Mouse (Mus musculus) intestine, embryonic 16.5 days (tissue): ENCODE results near the gene Mcfd2. TPM values are rescaled to one million over a fixed set of nuclear protein-coding genes. Genes with fewer than 3 reads are reported as not detected.

Experiments used
- ATAC-seq: fragments of 200-750 bp; cut with Nextera tagmentation; 2 replicates; pipeline ENCODE4 v1.8.0; 2017; ENCODE audit warnings: moderate TSS enrichment, moderate library complexity
- H3K27ac ChIP-seq: fragments of 300-500 bp; sonication (generic); 2 replicates; pipeline ENCODE4 v1.5.1; 2014; ENCODE audit warnings: mild to moderate bottlenecking, low read length
- H3K27me3 ChIP-seq: fragments of 300-500 bp; sonication (generic); replicated peaks from 2 replicates; pipeline ENCODE4 v1.6.1; 2014; ENCODE audit warnings: low read length, control low read depth, mixed read lengths; ENCODE audit not compliant: control insufficient read depth, insufficient read depth
- H3K36me3 ChIP-seq: fragments of 300-500 bp; sonication (generic); 2 replicates; pipeline ENCODE4 v1.6.1; 2014; ENCODE audit warnings: low read length, control low read depth; ENCODE audit not compliant: control insufficient read depth, insufficient read depth
- H3K4me1 ChIP-seq: fragments of 300-500 bp; sonication (generic); 2 replicates; pipeline ENCODE4 v1.6.1; 2014; ENCODE audit warnings: low read length, control low read depth, mixed read lengths; ENCODE audit not compliant: control insufficient read depth, insufficient read depth
- H3K4me2 ChIP-seq: fragments of 300-500 bp; sonication (generic); 2 replicates; pipeline ENCODE4 v1.6.1; 2014; ENCODE audit warnings: low read depth, low read length, control low read depth
- H3K4me3 ChIP-seq: fragments of 300-500 bp; sonication (generic); 2 replicates; pipeline ENCODE4 v1.5.1; 2014; ENCODE audit warnings: mild to moderate bottlenecking, low read length
- H3K9ac ChIP-seq: fragments of 300-500 bp; sonication (generic); 2 replicates; pipeline ENCODE4 v1.6.1; 2014; ENCODE audit warnings: low read depth, low read length
- H3K9me3 ChIP-seq: fragments of 300-500 bp; sonication (generic); 2 replicates; pipeline ENCODE4 v1.6.1; 2016; ENCODE audit warnings: low read length, control low read depth; ENCODE audit not compliant: control insufficient read depth
- WGBS: fragments of 180-500 bp; shearing (Covaris S2); extraction: QIAGEN DNeasy Blood & Tissue Kit; methylation state at CpG from one replicate; pipeline ENCODE4 v1.1.7; 2014; 5-methylcytosine and 5-hydroxymethylcytosine counted together
- polyA plus RNA-seq: library from polyadenylated mRNA; unstranded; fragments of >200 nt; fragmentation: Nextera tagmentation; extraction: Ambion mirVana; gene quantifications from 2 replicates; pipeline ENCODE4 v1.2.1, GENCODE M21; 2015

Gene Mcfd2
- polyA plus RNA-seq, 1 experiment from 2014 or later: 150 TPM

DNA sequence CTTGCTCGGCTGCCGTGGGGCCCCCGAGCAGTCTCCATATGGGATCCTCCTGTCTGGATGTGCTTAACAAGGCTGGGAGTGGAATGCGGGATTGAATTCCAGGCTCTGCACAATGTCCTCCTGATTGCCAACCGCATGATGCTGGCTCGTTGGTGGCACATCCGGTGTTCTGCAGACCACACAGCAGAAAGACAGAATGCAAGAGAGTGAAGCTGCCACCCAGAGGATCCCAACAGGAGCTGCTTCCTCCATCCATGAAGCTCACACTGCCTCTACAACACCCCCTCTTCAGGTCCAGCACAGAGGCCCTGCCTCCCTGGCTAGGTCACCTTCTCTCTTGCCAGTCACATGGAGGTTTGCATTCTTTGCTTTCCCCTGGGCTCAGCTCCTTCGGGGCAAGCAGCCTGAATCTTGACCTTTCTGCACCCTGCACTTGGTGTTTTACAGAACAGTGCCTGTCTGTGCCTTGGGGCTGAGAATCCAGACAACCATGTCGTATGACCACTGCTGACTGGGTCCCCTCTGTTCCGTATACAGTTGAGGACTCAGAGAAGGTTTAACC, 39.6 kb downstream of the Mcfd2 start:
- Histone ChIP-seq H3K4me1 (no peaks in the 10 kb centered on the region), H3K36me3 (no peaks in the 10 kb centered on the region), H3K9ac (no peak overlapping the region), H3K4me3 (no peak overlapping the region), H3K4me2 (no peak overlapping the region), H3K9me3 (no peaks in the 10 kb centered on the region), H3K27ac (no peak overlapping the region), H3K27me3 (no peaks in the 10 kb centered on the region)
- ATAC-seq: no peak
- 49% methylated on average over 10 of the region's 10 CpGs for WGBS

DNA sequence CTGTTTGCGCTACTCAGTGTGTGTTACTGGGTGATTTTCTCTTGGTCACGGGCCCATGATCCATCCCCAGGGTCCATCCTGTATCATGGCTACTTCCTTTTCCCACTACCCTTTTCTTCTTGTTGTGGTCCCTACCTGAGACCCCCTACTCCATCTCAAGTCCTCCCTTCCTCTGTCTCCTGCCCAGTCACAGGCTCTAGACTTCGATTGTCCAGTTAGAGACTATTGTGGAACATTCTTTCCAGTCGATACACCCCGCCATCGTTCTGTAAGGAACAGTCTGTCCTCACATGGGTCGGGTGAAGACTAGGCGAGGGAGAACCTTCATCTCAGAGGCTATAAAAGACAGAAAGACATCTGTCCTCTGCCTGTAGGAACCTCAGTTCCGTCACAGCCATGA, 40.4 kb downstream of the Mcfd2 start:
- ATAC-seq: no peak
- H3K27ac ChIP-seq: no peak overlapping the region
- H3K4me2 ChIP-seq: no peak overlapping the region

DNA sequence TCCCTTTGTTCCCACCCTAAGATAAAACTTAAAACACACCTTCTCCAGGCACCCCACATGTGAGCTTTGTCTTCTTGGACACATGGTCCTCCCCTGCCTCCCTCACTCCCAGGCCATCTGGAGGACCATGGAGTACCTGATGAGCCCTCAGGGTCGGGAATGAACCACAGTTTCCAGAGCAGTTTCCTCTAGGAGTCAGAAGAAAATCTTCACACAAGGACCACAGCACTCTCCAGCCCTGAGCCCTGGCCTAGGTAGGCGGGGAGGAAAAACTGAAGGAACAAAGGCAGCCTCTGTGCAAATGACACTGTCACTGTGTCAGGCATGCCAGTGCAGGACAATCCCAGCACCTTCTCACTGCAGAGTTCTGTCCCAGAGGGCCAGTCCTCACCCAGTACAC, 41.3 kb downstream of the Mcfd2 start:
- no peaks in the 10 kb centered on the region for H3K4me1 ChIP-seq
- no peak for ATAC-seq
- H3K27me3 ChIP-seq: no peaks in the 10 kb centered on the region
- H3K4me3 ChIP-seq: no peak overlapping the region
- 64% methylated on average over 2 of the region's 2 CpGs for WGBS
- H3K4me2 ChIP-seq: no peak overlapping the region
- no peak overlapping the region for H3K9ac ChIP-seq
- no peaks in the 10 kb centered on the region for H3K9me3 ChIP-seq
- H3K27ac ChIP-seq: no peak overlapping the region
- H3K36me3 ChIP-seq: no peaks in the 10 kb centered on the region

More for the DNA sequence above, 40.4 kb downstream of the Mcfd2 start:
- H3K36me3 ChIP-seq: no peaks in the 10 kb centered on the region
- no peak overlapping the region for H3K9ac ChIP-seq
- no peak overlapping the region for H3K4me3 ChIP-seq
- no peaks in the 10 kb centered on the region for H3K9me3 ChIP-seq
- 90% methylated on average over 9 of the region's 9 CpGs for WGBS
- H3K4me1 ChIP-seq: no peaks in the 10 kb centered on the region
- no peaks in the 10 kb centered on the region for H3K27me3 ChIP-seq

DNA sequence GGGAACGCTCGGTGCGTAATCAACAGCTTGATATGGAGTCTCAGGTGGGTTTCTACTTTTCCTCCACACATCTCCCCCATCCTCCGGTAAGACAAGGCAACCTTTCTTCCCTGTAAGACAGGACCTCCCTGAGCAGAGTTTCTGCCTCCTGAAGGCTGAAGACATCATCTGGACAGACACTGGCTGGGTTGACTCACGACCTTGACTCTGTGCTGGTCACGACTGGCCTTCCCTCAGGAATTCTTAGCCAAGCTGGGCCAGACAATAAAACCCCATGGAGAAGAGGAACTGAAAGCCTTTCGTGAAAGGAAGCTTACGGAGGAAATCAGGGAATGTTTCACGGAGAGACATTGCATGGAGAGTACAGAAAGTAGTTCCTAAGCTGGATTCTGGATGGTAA, 46.3 kb downstream of the Mcfd2 start:
- WGBS: 86% methylated on average over 9 of the region's 9 CpGs
- ATAC-seq: no peak
- H3K27ac ChIP-seq: no peak overlapping the region
- no peaks in the 10 kb centered on the region for H3K9me3 ChIP-seq
- H3K36me3 ChIP-seq: no peaks in the 10 kb centered on the region
- H3K4me3 ChIP-seq: no peak overlapping the region
- H3K4me1 ChIP-seq: no peaks in the 10 kb centered on the region
- no peak overlapping the region for H3K4me2 ChIP-seq
- no peak overlapping the region for H3K9ac ChIP-seq
- H3K27me3 ChIP-seq: no peaks in the 10 kb centered on the region

DNA sequence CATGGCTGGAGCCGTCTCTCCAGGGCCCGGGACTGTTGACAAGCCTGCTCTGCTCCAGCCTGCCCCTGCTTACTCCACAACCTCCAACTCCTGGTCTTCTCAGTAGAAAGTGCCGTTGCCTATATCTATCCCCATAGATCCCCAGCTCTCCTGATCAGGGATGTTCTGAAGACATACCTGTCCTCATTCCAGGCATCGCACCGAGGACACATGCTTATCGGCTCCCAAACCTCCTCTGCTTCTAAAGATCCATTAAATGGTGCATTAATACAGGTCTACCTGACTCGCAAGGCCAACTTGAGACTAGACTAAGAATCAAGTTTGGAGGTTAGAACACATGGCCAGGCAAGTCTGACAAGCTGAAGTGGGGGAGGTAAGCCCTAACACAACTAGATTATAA, 51.2 kb downstream of the Mcfd2 start:
- no peaks in the 10 kb centered on the region for H3K36me3 ChIP-seq
- no peak overlapping the region for H3K9ac ChIP-seq
- no peaks in the 10 kb centered on the region for H3K4me1 ChIP-seq
- no peak overlapping the region for H3K27ac ChIP-seq
- WGBS: 87% methylated on average over 7 of the region's 7 CpGs
- H3K27me3 ChIP-seq: no peaks in the 10 kb centered on the region
- no peaks in the 10 kb centered on the region for H3K9me3 ChIP-seq
- no peak for ATAC-seq
- H3K4me2 ChIP-seq: no peak overlapping the region
- no peak overlapping the region for H3K4me3 ChIP-seq

DNA sequence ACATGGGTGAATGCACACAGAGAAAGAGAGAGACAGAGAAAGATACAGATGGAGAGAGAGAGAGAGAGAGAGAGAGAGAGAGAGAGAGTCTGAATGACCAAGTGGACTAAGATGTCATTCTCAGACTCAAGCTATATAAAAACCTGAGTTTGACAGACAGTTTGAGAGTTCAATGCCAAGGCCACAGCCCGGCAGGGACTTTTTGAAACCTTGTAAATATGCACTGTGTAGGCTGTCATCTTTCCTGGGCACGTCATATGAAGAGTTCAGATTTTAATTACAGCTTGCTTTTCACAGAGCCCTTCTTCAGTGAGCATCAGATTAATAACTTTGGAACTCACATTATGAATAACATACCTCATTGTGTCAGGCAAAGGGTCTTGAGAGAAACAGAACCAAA, 55.2 kb downstream of the Mcfd2 start:
- WGBS: 82% methylated on average over 2 of the region's 2 CpGs
- no peak overlapping the region for H3K4me3 ChIP-seq
- no peak overlapping the region for H3K4me2 ChIP-seq
- H3K36me3 ChIP-seq: no peaks in the 10 kb centered on the region
- no peak overlapping the region for H3K27ac ChIP-seq
- H3K27me3 ChIP-seq: no peaks in the 10 kb centered on the region
- no peak for ATAC-seq
- H3K9me3 ChIP-seq: no peaks in the 10 kb centered on the region
- no peaks in the 10 kb centered on the region for H3K4me1 ChIP-seq
- no peak overlapping the region for H3K9ac ChIP-seq

DNA sequence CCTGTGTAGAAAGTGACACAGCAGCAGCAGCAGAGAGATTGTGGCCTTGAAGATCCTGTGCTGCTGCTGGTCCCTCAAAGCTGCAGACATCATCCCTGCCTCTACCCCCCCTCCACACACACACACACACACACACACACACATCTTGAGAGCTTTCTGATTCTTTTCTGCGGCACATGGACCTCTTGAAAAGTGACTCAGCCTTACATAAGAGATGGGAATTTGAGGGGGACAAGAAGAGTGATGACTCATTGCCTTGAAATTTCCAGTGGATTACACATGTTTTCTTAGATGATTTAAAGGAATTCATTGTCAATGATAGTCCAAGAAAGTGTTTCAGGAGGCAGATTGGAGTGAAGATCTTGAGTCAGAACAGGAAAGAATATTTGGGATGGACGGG, 58.9 kb downstream of the Mcfd2 start:
- Histone ChIP-seq H3K9me3 (no peaks in the 10 kb centered on the region), H3K4me3 (no peak overlapping the region), H3K27ac (no peak overlapping the region), H3K27me3 (no peaks in the 10 kb centered on the region), H3K9ac (no peak overlapping the region), H3K36me3 (no peaks in the 10 kb centered on the region), H3K4me2 (no peak overlapping the region), H3K4me1 (peaks cover 4% of the 10 kb centered on the region; the same call in 1 of the 2 replicates)
- no peak for ATAC-seq
- 72% methylated on average over 2 of the region's 2 CpGs for WGBS

Other genes with a start within 250 kb of the Mcfd2 start
- gene Pigf, start 240.5 kb downstream of the Mcfd2 start, polyA plus RNA-seq: 51.4 and 56.1 TPM in 2 replicates
- gene Cript, start 240.4 kb downstream of the Mcfd2 start, polyA plus RNA-seq: 129 and 132 TPM in 2 replicates
- 5.3 and 5.9 TPM in 2 replicates for gene Socs5, start 158.3 kb downstream of the Mcfd2 start, polyA plus RNA-seq
- gene Ttc7, start 17.0 kb upstream of the Mcfd2 start, polyA plus RNA-seq: 21.7 and 27.1 TPM in 2 replicates
- gene Stpg4, start 161.8 kb upstream of the Mcfd2 start, polyA plus RNA-seq: not detected in 2 replicates
- 1,041 and 1,116 TPM in 2 replicates for gene Calm2, start 181.0 kb upstream of the Mcfd2 start, polyA plus RNA-seq